Mouse (Mus musculus) heart, embryonic 16.5 days (tissue): ENCODE data around the gene Macrod2. TPM values are rescaled to one million over a fixed set of nuclear protein-coding genes. Genes with fewer than 3 reads are reported as not detected.
"Not testable (repeated sequence)": the region's sequence is repeated elsewhere in the genome, so short reads cannot be mapped to it uniquely, and the experiment has no call there.

ENCODE experiments used
- ATAC-seq: fragments of 200-750 bp; cut with Nextera tagmentation; replicated peaks from 2 replicates; pipeline ENCODE4 v1.8.0; 2017; ENCODE audit warnings: moderate number of reproducible peaks; ENCODE audit not compliant: insufficient read depth, low FRiP score; ENCODE audit errors: extremely low read depth
- H3K27ac ChIP-seq: fragments of 300-500 bp; sonication (generic); 2 replicates; pipeline ENCODE4 v1.5.1; 2014; ENCODE audit warnings: mild to moderate bottlenecking, low read length, control low read depth, moderate library complexity
- H3K27me3 ChIP-seq: fragments of 300-500 bp; sonication (generic); 2 replicates; pipeline ENCODE4 v1.6.1; 2014; ENCODE audit warnings: low read length, mixed read lengths; ENCODE audit not compliant: control insufficient read depth, insufficient read depth
- H3K36me3 ChIP-seq: fragments of 300-500 bp; sonication (generic); 2 replicates; pipeline ENCODE4 v1.6.1; 2014; ENCODE audit not compliant: control insufficient read depth, insufficient read depth
- H3K4me1 ChIP-seq: fragments of 300-500 bp; sonication (generic); 2 replicates; pipeline ENCODE4 v1.6.1; 2014; ENCODE audit warnings: low read length, mixed read lengths; ENCODE audit not compliant: control insufficient read depth, insufficient read depth
- H3K4me2 ChIP-seq: fragments of 300-500 bp; sonication (generic); 2 replicates; pipeline ENCODE4 v1.6.1; 2014; ENCODE audit warnings: low read depth, mild to moderate bottlenecking, control low read depth, low read length
- H3K4me3 ChIP-seq: fragments of 300-500 bp; sonication (generic); 2 replicates; pipeline ENCODE4 v1.5.1; 2014; ENCODE audit warnings: mild to moderate bottlenecking, control low read depth, low read length
- H3K9ac ChIP-seq: fragments of 300-500 bp; sonication (generic); 2 replicates; pipeline ENCODE4 v1.6.1; 2014; ENCODE audit warnings: low read length, control low read depth
- H3K9me3 ChIP-seq: fragments of 300-500 bp; sonication (generic); replicated peaks from 2 replicates; pipeline ENCODE4 v1.6.1; 2016; ENCODE audit warnings: low read length; ENCODE audit not compliant: control insufficient read depth
- WGBS: fragments of 180-500 bp; shearing (Covaris S2); extraction: QIAGEN DNeasy Blood & Tissue Kit; methylation state at CpG from one replicate; pipeline ENCODE4 v1.1.7; 2014; 5-methylcytosine and 5-hydroxymethylcytosine counted together
- polyA plus RNA-seq: library from polyadenylated mRNA; unstranded; fragments of >200 nt; fragmentation: Nextera tagmentation; extraction: Ambion mirVana; gene quantifications from 2 replicates; pipeline ENCODE4 v1.2.1, GENCODE M21; 2015

Macrod2 gene
- polyA plus RNA-seq, 1 experiment from 2014 or later = 23.2 TPM

- H3K4me2 ChIP-seq, H3K36me3 ChIP-seq, H3K4me1 ChIP-seq, H3K27me3 ChIP-seq, H3K4me3 ChIP-seq, ATAC-seq, H3K9me3 ChIP-seq, H3K9ac ChIP-seq, H3K27ac ChIP-seq: not testable (repeated sequence)
- WGBS = 78% methylated on average over 2 of the region's 2 CpGs
Measured at GRCm38 (mm10) chr2:140742954-140743353, 347.8 kb downstream of the Macrod2 start.

GRCm38 (mm10) chr2:140758881-140759280 lies 363.8 kb downstream of the Macrod2 start:
- no peak overlapping the region for H3K4me3 ChIP-seq
- H3K9me3 ChIP-seq = no peaks in the 10 kb centered on the region
- WGBS = 77% methylated on average over 2 of the region's 2 CpGs
- no peaks in the 10 kb centered on the region for H3K36me3 ChIP-seq
- H3K9ac ChIP-seq = no peak overlapping the region
- H3K27ac ChIP-seq = no peak overlapping the region
- ATAC-seq = no peak
- no peaks in the 10 kb centered on the region for H3K27me3 ChIP-seq
- no peak overlapping the region for H3K4me2 ChIP-seq
- H3K4me1 ChIP-seq = no peaks in the 10 kb centered on the region; the same call in 1 of the 2 replicates

- H3K4me3 ChIP-seq = no peak overlapping the region
- H3K4me1 ChIP-seq = no peaks in the 10 kb centered on the region; the same call in 1 of the 2 replicates
- no peak for ATAC-seq
- no peak overlapping the region for H3K27ac ChIP-seq
- H3K4me2 ChIP-seq = no peak overlapping the region
- H3K27me3 ChIP-seq = no peaks in the 10 kb centered on the region
- H3K9me3 ChIP-seq = no peaks in the 10 kb centered on the region
- no peak overlapping the region for H3K9ac ChIP-seq
- H3K36me3 ChIP-seq = no peaks in the 10 kb centered on the region
Measured at GRCm38 (mm10) chr2:140759732-140760131, 364.6 kb downstream of the Macrod2 start.

- H3K4me3 ChIP-seq = no peak overlapping the region
- 93% methylated on average over 3 of the region's 3 CpGs for WGBS
- no peaks in the 10 kb centered on the region for H3K9me3 ChIP-seq
- no peak overlapping the region for H3K9ac ChIP-seq
- no peaks in the 10 kb centered on the region for H3K36me3 ChIP-seq
- H3K27ac ChIP-seq = no peak overlapping the region
- H3K27me3 ChIP-seq = no peaks in the 10 kb centered on the region
- no peak overlapping the region for H3K4me2 ChIP-seq
- no peak for ATAC-seq
- H3K4me1 ChIP-seq = no peaks in the 10 kb centered on the region; the same call in 1 of the 2 replicates
Measured at GRCm38 (mm10) chr2:140760137-140760536, 365.0 kb downstream of the Macrod2 start.

GRCm38 (mm10) chr2:140763076-140763891 lies 368.2 kb downstream of the Macrod2 start:
- Histone ChIP-seq H3K9ac (no peak overlapping the region), H3K27ac (no peak overlapping the region), H3K36me3 (no peaks in the 10 kb centered on the region), H3K27me3 (no peaks in the 10 kb centered on the region), H3K9me3 (no peaks in the 10 kb centered on the region), H3K4me1 (no peaks in the 10 kb centered on the region; the same call in 1 of the 2 replicates), H3K4me2 (no peak overlapping the region), H3K4me3 (no peak overlapping the region)
- 63% methylated on average over 12 of the region's 12 CpGs for WGBS
- no peak for ATAC-seq

- whole genome bisulfite sequencing = 85% methylated on average over 4 of the region's 4 CpGs
- no peaks in the 10 kb centered on the region for H3K27me3 ChIP-seq
- no peak for ATAC-seq
- H3K9ac ChIP-seq = no peak overlapping the region
- H3K9me3 ChIP-seq = no peaks in the 10 kb centered on the region
- no peaks in the 10 kb centered on the region for H3K36me3 ChIP-seq
- H3K4me1 ChIP-seq = no peaks in the 10 kb centered on the region
- no peak overlapping the region for H3K27ac ChIP-seq
- no peak overlapping the region for H3K4me2 ChIP-seq
- no peak overlapping the region for H3K4me3 ChIP-seq
Measured at GRCm38 (mm10) chr2:140769473-140769872, 374.4 kb downstream of the Macrod2 start.

GRCm38 (mm10) chr2:140772825-140773224 lies 377.7 kb downstream of the Macrod2 start:
- H3K4me1 ChIP-seq = no peaks in the 10 kb centered on the region
- H3K36me3 ChIP-seq = no peaks in the 10 kb centered on the region
- 86% methylated on average over 6 of the region's 6 CpGs for WGBS
- ATAC-seq = no peak
- no peaks in the 10 kb centered on the region for H3K9me3 ChIP-seq
- H3K27me3 ChIP-seq = no peaks in the 10 kb centered on the region
- H3K4me2 ChIP-seq = no peak overlapping the region
- no peak overlapping the region for H3K9ac ChIP-seq
- H3K27ac ChIP-seq = no peak overlapping the region
- H3K4me3 ChIP-seq = no peak overlapping the region

GRCm38 (mm10) chr2:140773456-140773855 lies 378.3 kb downstream of the Macrod2 start:
- H3K4me1 ChIP-seq = no peaks in the 10 kb centered on the region
- H3K9me3 ChIP-seq = no peaks in the 10 kb centered on the region
- H3K9ac ChIP-seq = no peak overlapping the region
- H3K4me3 ChIP-seq = no peak overlapping the region
- WGBS = 91% methylated on average over 11 of the region's 11 CpGs
- ATAC-seq = no peak
- no peak overlapping the region for H3K4me2 ChIP-seq
- H3K27ac ChIP-seq = no peak overlapping the region
- no peaks in the 10 kb centered on the region for H3K27me3 ChIP-seq
- H3K36me3 ChIP-seq = no peaks in the 10 kb centered on the region

- no peaks in the 10 kb centered on the region for H3K9me3 ChIP-seq
- 74% methylated on average over 4 of the region's 4 CpGs for WGBS
Measured at GRCm38 (mm10) chr2:140774808-140775370, 379.8 kb downstream of the Macrod2 start.

More at GRCm38 (mm10) chr2:140774808-140775370, 379.8 kb downstream of the Macrod2 start:
- Histone ChIP-seq H3K9ac (no peak overlapping the region), H3K4me2 (no peak overlapping the region), H3K4me1 (no peaks in the 10 kb centered on the region), H3K36me3 (no peaks in the 10 kb centered on the region), H3K27ac (no peak overlapping the region), H3K4me3 (no peak overlapping the region), H3K27me3 (no peaks in the 10 kb centered on the region)
- ATAC-seq = no peak
